Mouse (Mus musculus) heart, embryonic 16.5 days (tissue): ENCODE results near the gene Tmem136. TPM values are rescaled to one million over a fixed set of nuclear protein-coding genes. Genes with fewer than 3 reads are reported as not detected.

Experiments
- ATAC-seq: fragments of 200-750 bp; cut with Nextera tagmentation; replicated peaks from 2 replicates; pipeline ENCODE4 v1.8.0; 2017; ENCODE audit warnings: moderate number of reproducible peaks; ENCODE audit not compliant: insufficient read depth, low FRiP score; ENCODE audit errors: extremely low read depth
- H3K27ac ChIP-seq: fragments of 300-500 bp; sonication (generic); 2 replicates; pipeline ENCODE4 v1.5.1; 2014; ENCODE audit warnings: mild to moderate bottlenecking, low read length, control low read depth, moderate library complexity
- H3K27me3 ChIP-seq: fragments of 300-500 bp; sonication (generic); 2 replicates; pipeline ENCODE4 v1.6.1; 2014; ENCODE audit warnings: low read length, mixed read lengths; ENCODE audit not compliant: control insufficient read depth, insufficient read depth
- H3K36me3 ChIP-seq: fragments of 300-500 bp; sonication (generic); 2 replicates; pipeline ENCODE4 v1.6.1; 2014; ENCODE audit not compliant: control insufficient read depth, insufficient read depth
- H3K4me1 ChIP-seq: fragments of 300-500 bp; sonication (generic); 2 replicates; pipeline ENCODE4 v1.6.1; 2014; ENCODE audit warnings: low read length, mixed read lengths; ENCODE audit not compliant: control insufficient read depth, insufficient read depth
- H3K4me2 ChIP-seq: fragments of 300-500 bp; sonication (generic); 2 replicates; pipeline ENCODE4 v1.6.1; 2014; ENCODE audit warnings: low read depth, mild to moderate bottlenecking, control low read depth, low read length
- H3K4me3 ChIP-seq: fragments of 300-500 bp; sonication (generic); 2 replicates; pipeline ENCODE4 v1.5.1; 2014; ENCODE audit warnings: mild to moderate bottlenecking, control low read depth, low read length
- H3K9ac ChIP-seq: fragments of 300-500 bp; sonication (generic); 2 replicates; pipeline ENCODE4 v1.6.1; 2014; ENCODE audit warnings: low read length, control low read depth
- H3K9me3 ChIP-seq: fragments of 300-500 bp; sonication (generic); replicated peaks from 2 replicates; pipeline ENCODE4 v1.6.1; 2016; ENCODE audit warnings: low read length; ENCODE audit not compliant: control insufficient read depth
- WGBS: fragments of 180-500 bp; shearing (Covaris S2); extraction: QIAGEN DNeasy Blood & Tissue Kit; methylation state at CpG from one replicate; pipeline ENCODE4 v1.1.7; 2014; 5-methylcytosine and 5-hydroxymethylcytosine counted together
- polyA plus RNA-seq: library from polyadenylated mRNA; unstranded; fragments of >200 nt; fragmentation: Nextera tagmentation; extraction: Ambion mirVana; gene quantifications from 2 replicates; pipeline ENCODE4 v1.2.1, GENCODE M21; 2015

Tmem136 gene
- polyA plus RNA-seq, 1 experiment from 2014 or later = 14.1 TPM

GRCm38 (mm10) chr9:43071741-43072140 is 44.6 kb downstream of the Tmem136 start:
- Histone ChIP-seq H3K36me3 (no peaks in the 10 kb centered on the region), H3K4me2 (no peak overlapping the region), H3K9ac (no peak overlapping the region), H3K27ac (no peak overlapping the region), H3K4me3 (no peak overlapping the region), H3K4me1 (peaks cover 30% of the 10 kb centered on the region), H3K9me3 (no peaks in the 10 kb centered on the region), H3K27me3 (no peaks in the 10 kb centered on the region)
- no peak for ATAC-seq
- WGBS = 53% methylated on average over 2 of the region's 2 CpGs

GRCm38 (mm10) chr9:43071176-43071575 is 45.2 kb downstream of the Tmem136 start:
- 46% methylated on average over 4 of the region's 4 CpGs for WGBS
- no peak overlapping the region for H3K4me2 ChIP-seq
- H3K4me3 ChIP-seq = no peak overlapping the region
- H3K36me3 ChIP-seq = no peaks in the 10 kb centered on the region
- H3K9ac ChIP-seq = no peak overlapping the region
- H3K9me3 ChIP-seq = no peaks in the 10 kb centered on the region
- peaks cover 30% of the 10 kb centered on the region for H3K4me1 ChIP-seq
- H3K27me3 ChIP-seq = no peaks in the 10 kb centered on the region
- no peak for ATAC-seq
- no peak overlapping the region for H3K27ac ChIP-seq

- no peak overlapping the region for H3K27ac ChIP-seq
- H3K4me3 ChIP-seq = no peak overlapping the region
- H3K36me3 ChIP-seq = no peaks in the 10 kb centered on the region
- H3K4me1 ChIP-seq = peaks cover 30% of the 10 kb centered on the region
- H3K9me3 ChIP-seq = no peaks in the 10 kb centered on the region
- WGBS = 79% methylated on average over 4 of the region's 4 CpGs
- H3K4me2 ChIP-seq = no peak overlapping the region
- H3K9ac ChIP-seq = no peak overlapping the region
- H3K27me3 ChIP-seq = no peaks in the 10 kb centered on the region
- ATAC-seq = no peak
Observed at GRCm38 (mm10) chr9:43070566-43070965, 45.8 kb downstream of the Tmem136 start.

GRCm38 (mm10) chr9:43070153-43070552 is 46.2 kb downstream of the Tmem136 start:
- H3K4me1 ChIP-seq = peaks cover 32% of the 10 kb centered on the region
- no peak overlapping the region for H3K9ac ChIP-seq
- no peak overlapping the region for H3K4me3 ChIP-seq
- WGBS = 81% methylated on average over 2 of the region's 2 CpGs
- no peak for ATAC-seq
- H3K4me2 ChIP-seq = no peak overlapping the region
- no peak overlapping the region for H3K27ac ChIP-seq
- H3K9me3 ChIP-seq = no peaks in the 10 kb centered on the region
- H3K36me3 ChIP-seq = no peaks in the 10 kb centered on the region
- no peaks in the 10 kb centered on the region for H3K27me3 ChIP-seq

- Histone ChIP-seq H3K27me3 (no peaks in the 10 kb centered on the region), H3K9ac (no peak overlapping the region), H3K4me2 (no peak overlapping the region), H3K36me3 (no peaks in the 10 kb centered on the region), H3K9me3 (no peaks in the 10 kb centered on the region), H3K4me3 (no peak overlapping the region), H3K27ac (no peak overlapping the region), H3K4me1 (peaks cover 35% of the 10 kb centered on the region)
- no peak for ATAC-seq
- WGBS = 69% methylated on average over 3 of the region's 3 CpGs
Observed at GRCm38 (mm10) chr9:43067896-43068295, 48.5 kb downstream of the Tmem136 start.

GRCm38 (mm10) chr9:43065231-43065630 is 51.1 kb downstream of the Tmem136 start:
- 76% methylated on average over 4 of the region's 4 CpGs for WGBS
- Histone ChIP-seq H3K4me1 (peaks cover 29% of the 10 kb centered on the region), H3K27ac (no peak overlapping the region), H3K4me3 (no peak overlapping the region), H3K27me3 (no peaks in the 10 kb centered on the region), H3K9me3 (no peaks in the 10 kb centered on the region), H3K36me3 (no peaks in the 10 kb centered on the region), H3K4me2 (no peak overlapping the region), H3K9ac (no peak overlapping the region)
- ATAC-seq = no peak

- Histone ChIP-seq H3K4me1 (peaks cover 14% of the 10 kb centered on the region), H3K9ac (no peak overlapping the region), H3K27ac (no peak overlapping the region), H3K36me3 (no peaks in the 10 kb centered on the region), H3K9me3 (no peaks in the 10 kb centered on the region), H3K27me3 (no peaks in the 10 kb centered on the region), H3K4me2 (no peak overlapping the region), H3K4me3 (no peak overlapping the region)
- no peak for ATAC-seq
- WGBS = 67% methylated on average over 1 of the region's 1 CpGs
Observed at GRCm38 (mm10) chr9:43061545-43061944, 54.8 kb downstream of the Tmem136 start.

Other genes starting within 250 kb of the Tmem136 start
- 0.19 and 0.24 TPM in 2 replicates for gene Grik4, start 172.1 kb downstream of the Tmem136 start, polyA plus RNA-seq
- 10.9 and 12.4 TPM in 2 replicates for gene Arhgef12, start 9.3 kb downstream of the Tmem136 start, polyA plus RNA-seq
- 0.19 and 0.53 TPM in 2 replicates for gene Pou2f3, start 93.8 kb upstream of the Tmem136 start, polyA plus RNA-seq
- gene Oaf, start 123.3 kb upstream of the Tmem136 start, polyA plus RNA-seq = 26.0 and 27.4 TPM in 2 replicates
- 5.6 and 11.0 TPM in 2 replicates for gene Trim29, start 194.3 kb upstream of the Tmem136 start, polyA plus RNA-seq